Mouse (Mus musculus) midbrain, embryonic 14.5 days (tissue): ENCODE measurements at regions not wholly inside any gene's neighbourhood (a gene's known extent, or its start where the extent isn't known, plus 50 kb on each side); places are given as distances from the start of the nearest gene placed in this dataset.

ENCODE experiments used
- ATAC-seq: fragments of 200-750 bp; cut with Nextera tagmentation; 2 replicates; pipeline ENCODE4 v1.8.0; 2017; ENCODE audit warnings: moderate number of reproducible peaks, moderate library complexity; ENCODE audit not compliant: low FRiP score, low TSS enrichment
- DNase-seq: peaks from one replicate; pipeline ENCODE4 v3.0.0-alpha.2; 2015
- H3K27ac ChIP-seq: fragments of 300-500 bp; sonication (generic); replicated peaks from 2 replicates; pipeline ENCODE4 v1.5.1; 2014; ENCODE audit warnings: mild to moderate bottlenecking, low read depth, low read length, moderate library complexity
- H3K27me3 ChIP-seq: fragments of 300-500 bp; sonication (generic); 2 replicates; pipeline ENCODE4 v1.6.1; 2014; ENCODE audit warnings: low read length, control low read depth, mixed read lengths; ENCODE audit not compliant: control insufficient read depth, insufficient read depth
- H3K36me3 ChIP-seq: fragments of 300-500 bp; sonication (generic); 2 replicates; pipeline ENCODE4 v1.6.1; 2014; ENCODE audit warnings: low read length, control low read depth; ENCODE audit not compliant: control insufficient read depth, insufficient read depth
- H3K4me1 ChIP-seq: fragments of 300-500 bp; sonication (generic); 2 replicates; pipeline ENCODE4 v1.6.1; 2014; ENCODE audit warnings: mild to moderate bottlenecking, antibody characterized with exemption, low read length, control low read depth; ENCODE audit not compliant: control insufficient read depth, insufficient read depth
- H3K4me2 ChIP-seq: fragments of 300-500 bp; sonication (generic); 2 replicates; pipeline ENCODE4 v1.6.1; 2014; ENCODE audit warnings: mild to moderate bottlenecking, low read length, moderate library complexity
- H3K4me3 ChIP-seq: fragments of 300-500 bp; sonication (generic); replicated peaks from 2 replicates; pipeline ENCODE4 v1.5.1; 2014; ENCODE audit warnings: low read depth, low read length
- H3K9ac ChIP-seq: fragments of 300-500 bp; sonication (generic); replicated peaks from 2 replicates; pipeline ENCODE4 v1.6.1; 2014; ENCODE audit warnings: mild to moderate bottlenecking, low read length, moderate library complexity
- H3K9me3 ChIP-seq: fragments of 300-500 bp; sonication (generic); 2 replicates; pipeline ENCODE4 v1.6.1; 2016; ENCODE audit warnings: low read length, control low read depth, mixed read lengths; ENCODE audit not compliant: control insufficient read depth
- WGBS: fragments of 180-500 bp; shearing (Covaris S2); extraction: QIAGEN DNeasy Blood & Tissue Kit; methylation state at CpG from one replicate; pipeline ENCODE4 v1.1.7; 2014; 5-methylcytosine and 5-hydroxymethylcytosine counted together

GRCm38 (mm10) chr14:79822453-79823117, 51.5 kb upstream of the Pcdh8 start:
- Histone ChIP-seq H3K27ac (peak overlapping the region; percentile 77), H3K9me3 (no peaks in the 10 kb centered on the region), H3K4me1 (peaks cover 17% of the 10 kb centered on the region), H3K4me2 (peak overlapping the region; percentile 28), H3K27me3 (no peaks in the 10 kb centered on the region), H3K4me3 (no peak overlapping the region), H3K36me3 (no peaks in the 10 kb centered on the region), H3K9ac (no peak overlapping the region)
- peak; percentile 55 for DNase-seq
- ATAC-seq, result peak; percentile 67; the same call in 1 of the 2 replicates
- WGBS, result 35% methylated on average over 16 of the region's 16 CpGs

- H3K9ac ChIP-seq, result no peak overlapping the region
- no peaks in the 10 kb centered on the region for H3K36me3 ChIP-seq
- H3K27ac ChIP-seq, result peak overlapping the region; percentile 77
- 43% methylated on average over 5 of the region's 5 CpGs for WGBS
- DNase-seq (peak; percentile 55), ATAC-seq (peak; percentile 56; the same call in 1 of the 2 replicates)
- peaks cover 17% of the 10 kb centered on the region for H3K4me1 ChIP-seq
- H3K9me3 ChIP-seq, result no peaks in the 10 kb centered on the region
- H3K4me2 ChIP-seq, result peak overlapping the region; percentile 28; the same call in 1 of the 2 replicates
- no peaks in the 10 kb centered on the region for H3K27me3 ChIP-seq
- no peak overlapping the region for H3K4me3 ChIP-seq
Measured at GRCm38 (mm10) chr14:79822011-79822435, 50.9 kb upstream of the Pcdh8 start.

- DNase-seq (peak; percentile 43), ATAC-seq (peak; percentile 35; the same call in 1 of the 2 replicates)
- H3K9ac ChIP-seq, result no peak overlapping the region
- peaks cover 17% of the 10 kb centered on the region for H3K4me1 ChIP-seq
- H3K36me3 ChIP-seq, result no peaks in the 10 kb centered on the region
- H3K27me3 ChIP-seq, result no peaks in the 10 kb centered on the region
- 56% methylated on average over 5 of the region's 5 CpGs for WGBS
- H3K9me3 ChIP-seq, result no peaks in the 10 kb centered on the region
- H3K4me2 ChIP-seq, result no peak overlapping the region
- peak overlapping the region; percentile 65 for H3K27ac ChIP-seq
- H3K4me3 ChIP-seq, result no peak overlapping the region
Measured at GRCm38 (mm10) chr14:79821352-79822010, 50.4 kb upstream of the Pcdh8 start.
